Mouse (Mus musculus): ENCODE results near the gene Skor1. TPM values are rescaled to one million over a fixed set of nuclear protein-coding genes. Genes with fewer than 3 reads are reported as not detected.

Gene Skor1
- polyA plus RNA-seq, 1 experiment, result not detected

- Histone ChIP-seq H3K79me2 (ENCODE audit: control insufficient read depth, insufficient read depth) (no peaks in the 10 kb centered on the region), H3K79me3 (ENCODE audit: low read depth) (no peaks in the 10 kb centered on the region), H3ac (ENCODE audit: control insufficient read depth, insufficient read length, low read depth) (no peak overlapping the region), H3K4me3 (ENCODE audit: insufficient read depth, poor library complexity, severe bottlenecking) (no peak overlapping the region), H3K27me3 (ENCODE audit: control insufficient read depth, insufficient read depth, insufficient read length) (no peaks in the 10 kb centered on the region), H3K36me3 (ENCODE audit: control insufficient read depth, insufficient read depth) (no peaks in the 10 kb centered on the region)
- TF ChIP-seq MAX (IDR thresholded peaks at IDR 0.05) (no peak), USF1 (IDR thresholded peaks at IDR 0.05; ENCODE audit: low read depth) (no peak), FOSL1 (IDR thresholded peaks at IDR 0.05; ENCODE audit: insufficient read depth, low read length, poor library complexity, severe bottlenecking) (no peak), CEBPB (IDR thresholded peaks at IDR 0.05; ENCODE audit: low read depth) (no peak), MYOD1 (IDR thresholded peaks at IDR 0.05; ENCODE audit: control insufficient read depth, insufficient read length, low read depth) (no peak), MYOG (IDR thresholded peaks at IDR 0.05; ENCODE audit: control insufficient read depth, extremely low read depth, insufficient read length) (no peak), CTCF (IDR thresholded peaks at IDR 0.05; ENCODE audit: control insufficient read depth, insufficient read depth, insufficient read length) (no peak)
Observed at GRCm38 (mm10) chr9:63092567-63092966, 56.2 kb downstream of the Skor1 start.

GRCm38 (mm10) chr9:63091971-63092528 is 56.7 kb downstream of the Skor1 start:
- Histone ChIP-seq H3K4me3 (ENCODE audit: insufficient read depth, poor library complexity, severe bottlenecking) (no peak overlapping the region), H3ac (ENCODE audit: control insufficient read depth, insufficient read length, low read depth) (peak overlapping the region; percentile 39), H3K27me3 (ENCODE audit: control insufficient read depth, insufficient read depth, insufficient read length) (no peaks in the 10 kb centered on the region), H3K79me3 (ENCODE audit: low read depth) (no peaks in the 10 kb centered on the region), H3K79me2 (ENCODE audit: control insufficient read depth, insufficient read depth) (no peaks in the 10 kb centered on the region), H3K36me3 (ENCODE audit: control insufficient read depth, insufficient read depth) (no peaks in the 10 kb centered on the region)
- TF ChIP-seq USF1 (IDR thresholded peaks at IDR 0.05; ENCODE audit: low read depth), result no peak

GRCm38 (mm10) chr9:63091101-63091921 is 57.5 kb downstream of the Skor1 start:
- no peak overlapping the region for H3ac ChIP-seq (ENCODE audit: control insufficient read depth, insufficient read length, low read depth)
- no peaks in the 10 kb centered on the region for H3K36me3 ChIP-seq (ENCODE audit: control insufficient read depth, insufficient read depth)
- H3K4me3 ChIP-seq (ENCODE audit: insufficient read depth, poor library complexity, severe bottlenecking), result no peak overlapping the region
- no peaks in the 10 kb centered on the region for H3K27me3 ChIP-seq (ENCODE audit: control insufficient read depth, insufficient read depth, insufficient read length)
- H3K79me2 ChIP-seq (ENCODE audit: control insufficient read depth, insufficient read depth), result no peaks in the 10 kb centered on the region
- TF ChIP-seq MYOG (IDR thresholded peaks at IDR 0.05; ENCODE audit: control insufficient read depth, extremely low read depth, insufficient read length) (no peak), CTCF (IDR thresholded peaks at IDR 0.05; ENCODE audit: control insufficient read depth, insufficient read depth, insufficient read length) (no peak), FOSL1 (IDR thresholded peaks at IDR 0.05; ENCODE audit: insufficient read depth, low read length, poor library complexity, severe bottlenecking) (no peak), MAX (IDR thresholded peaks at IDR 0.05) (no peak), MYOD1 (IDR thresholded peaks at IDR 0.05; ENCODE audit: control insufficient read depth, insufficient read length, low read depth) (no peak), CEBPB (IDR thresholded peaks at IDR 0.05; ENCODE audit: low read depth) (no peak), USF1 (IDR thresholded peaks at IDR 0.05; ENCODE audit: low read depth) (no peak)
- H3K79me3 ChIP-seq (ENCODE audit: low read depth), result no peaks in the 10 kb centered on the region

- H3ac ChIP-seq (ENCODE audit: control insufficient read depth, insufficient read length, low read depth), result no peak overlapping the region
- no peaks in the 10 kb centered on the region for H3K27me3 ChIP-seq (ENCODE audit: control insufficient read depth, insufficient read depth, insufficient read length)
- H3K4me3 ChIP-seq (ENCODE audit: insufficient read depth, poor library complexity, severe bottlenecking), result no peak overlapping the region
- H3K79me3 ChIP-seq (ENCODE audit: low read depth), result no peaks in the 10 kb centered on the region
- TF ChIP-seq USF1 (IDR thresholded peaks at IDR 0.05; ENCODE audit: low read depth) (no peak), MAX (IDR thresholded peaks at IDR 0.05) (no peak), MYOG (IDR thresholded peaks at IDR 0.05; ENCODE audit: control insufficient read depth, extremely low read depth, insufficient read length) (no peak), CTCF (IDR thresholded peaks at IDR 0.05; ENCODE audit: control insufficient read depth, insufficient read depth, insufficient read length) (no peak), MYOD1 (IDR thresholded peaks at IDR 0.05; ENCODE audit: control insufficient read depth, insufficient read length, low read depth) (no peak), FOSL1 (IDR thresholded peaks at IDR 0.05; ENCODE audit: insufficient read depth, low read length, poor library complexity, severe bottlenecking) (no peak), CEBPB (IDR thresholded peaks at IDR 0.05; ENCODE audit: low read depth) (no peak)
- H3K36me3 ChIP-seq (ENCODE audit: control insufficient read depth, insufficient read depth), result no peaks in the 10 kb centered on the region
- no peaks in the 10 kb centered on the region for H3K79me2 ChIP-seq (ENCODE audit: control insufficient read depth, insufficient read depth)
Observed at GRCm38 (mm10) chr9:63089141-63089540, 59.6 kb downstream of the Skor1 start.

Other genes starting within 250 kb of the Skor1 start
- 5.2 TPM for gene Pias1, start 161.0 kb downstream of the Skor1 start, polyA plus RNA-seq (2012; fragmentation: generic; extraction: Trizol)
- gene Map2k5, start 228.9 kb upstream of the Skor1 start, polyA plus RNA-seq (2012; fragmentation: generic; extraction: Trizol), result 15.3 TPM